Mouse (Mus musculus): Measurements from ENCODE around the gene Gpr3. TPM values are rescaled to one million over a fixed set of nuclear protein-coding genes. Genes with fewer than 3 reads are reported as not detected.

Gpr3 gene
- 0.37 and 0.61 TPM in 2 replicates for polyA plus RNA-seq (2014; fragmentation: Nextera tagmentation; extraction: Ambion mirVana)

DNA sequence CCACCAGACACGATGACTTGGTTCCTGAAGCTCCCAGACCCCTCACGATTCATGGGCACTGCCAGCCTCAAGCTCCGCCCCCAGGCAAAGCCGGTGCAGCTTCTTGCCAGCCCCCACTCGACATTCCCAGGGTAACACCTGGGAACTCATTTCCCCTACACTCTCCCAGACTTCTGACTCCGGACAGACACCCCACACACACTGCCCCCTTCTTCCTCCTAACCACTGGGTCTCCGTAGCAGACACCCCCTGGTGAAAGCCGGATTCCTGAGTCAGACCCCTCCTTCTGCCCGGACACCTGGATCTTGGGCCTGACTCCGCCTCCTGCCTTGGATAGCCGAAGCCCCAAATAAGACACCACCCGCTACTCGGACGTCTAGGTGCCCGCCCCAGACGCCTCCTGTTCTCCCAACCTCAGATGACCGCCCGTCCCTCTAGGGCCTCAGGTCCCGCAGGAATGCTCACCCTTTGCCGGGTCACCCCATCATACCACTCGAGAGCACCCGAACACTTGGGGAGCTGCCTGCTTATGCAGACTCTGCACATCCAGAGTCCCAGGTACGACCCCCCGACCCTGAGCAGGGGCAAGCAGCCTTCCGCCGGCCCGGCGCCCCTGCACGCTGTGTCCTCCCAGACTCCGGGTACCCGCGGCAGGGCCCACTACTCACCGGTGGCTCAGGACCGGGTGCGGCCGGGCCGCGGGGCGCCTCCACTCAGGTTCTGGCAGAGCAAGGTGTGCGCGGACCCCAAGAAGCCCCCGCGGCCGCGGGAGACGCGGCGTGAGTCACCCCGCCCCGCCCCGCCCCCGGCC lies at the start of gene Gpr3, which contains the start of gene Cd164l2:
Gene Gpr3 (minus strand): TSS at position 786 of the 811 bp plus-strand sequence.
Gene Cd164l2 (plus strand): TSS at position 381 of the 811 bp plus-strand sequence.
- Histone ChIP-seq H3K9me3 (replicated peaks; ENCODE audit: control insufficient read depth, low read length) (no peaks in the 10 kb centered on the region), H3K4me2 (peak within 1 kb of the TSS; percentile 87), H3K27me3 (ENCODE audit: control insufficient read depth, insufficient read depth, low read length) (peaks cover 40% of the 10 kb centered on the region), H3K4me3 (ENCODE audit: low read depth, low read length) (peak within 1 kb of the TSS; percentile 62), H3K4me1 (ENCODE audit: control insufficient read depth, insufficient read depth, low read length) (peaks cover 10% of the 10 kb centered on the region), H3K27ac (ENCODE audit: low read depth, low read length) (no peak within 1 kb of the TSS), H3K9ac (ENCODE audit: low read depth, low read length) (peak within 1 kb of the TSS; percentile 65), H3K36me3 (ENCODE audit: control insufficient read depth, insufficient read depth, low read length) (no peaks in the 10 kb centered on the region)
- 2% methylated on average over 52 of the region's 52 CpGs for WGBS (ENCODE audit: insufficient replicate concordance)
- peak; percentile 15 for ATAC-seq (replicated peaks; ENCODE audit: insufficient number of reproducible peaks, low FRiP score, low TSS enrichment)

DNA sequence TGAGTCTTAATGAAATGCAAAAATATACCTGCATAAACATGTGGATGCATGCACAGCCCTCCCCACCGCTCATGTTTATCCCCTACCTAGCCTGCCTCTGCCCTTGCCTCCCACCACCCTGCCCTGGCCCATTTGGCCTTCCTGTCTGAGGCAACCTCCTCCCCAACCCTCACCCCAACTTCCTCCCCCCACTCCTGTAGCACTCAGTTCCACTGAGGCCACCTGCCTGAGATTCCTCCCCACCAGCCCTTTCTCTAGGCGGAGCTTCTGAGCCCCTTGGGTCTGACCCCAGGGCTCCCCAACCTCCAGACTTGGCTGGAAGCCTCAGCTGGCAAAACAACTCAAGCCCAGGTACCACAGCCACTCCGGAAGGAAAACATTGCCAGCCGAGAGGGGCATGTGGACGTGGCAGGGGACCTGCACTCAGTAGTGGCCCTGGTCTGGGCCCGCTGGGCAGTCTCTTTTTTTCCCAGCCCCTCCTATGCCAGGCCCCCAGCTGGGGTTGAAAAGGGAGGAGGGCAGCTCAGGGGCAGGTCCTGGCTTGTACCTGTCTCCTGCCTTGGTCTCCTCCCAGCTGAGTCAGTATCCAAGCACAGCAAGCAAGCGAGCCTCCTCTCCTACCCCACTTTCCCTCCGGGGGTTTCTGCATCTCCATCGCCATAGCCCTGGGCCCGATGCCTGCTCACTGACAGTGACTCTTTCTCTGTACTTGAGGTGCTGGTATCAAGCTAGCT lies 49.5 kb upstream of the Gpr3 start:
- H3K4me2 ChIP-seq: no peak overlapping the region
- H3K36me3 ChIP-seq (ENCODE audit: control insufficient read depth, insufficient read depth, low read length): peaks cover 27% of the 10 kb centered on the region
- H3K4me3 ChIP-seq (ENCODE audit: low read depth, low read length): no peak overlapping the region
- ATAC-seq (replicated peaks; ENCODE audit: insufficient number of reproducible peaks, low FRiP score, low TSS enrichment): no peak
- peaks cover 1% of the 10 kb centered on the region; the same call in 1 of the 2 replicates for H3K4me1 ChIP-seq (ENCODE audit: control insufficient read depth, insufficient read depth, low read length)
- WGBS (ENCODE audit: insufficient replicate concordance): 47% methylated on average over 10 of the region's 10 CpGs
- 0 out of 2 replicates have a peak, but pooled peaks cover 3% of the 10 kb centered on the region for H3K9me3 ChIP-seq (replicated peaks; ENCODE audit: control insufficient read depth, low read length)
- no peak overlapping the region for H3K27ac ChIP-seq (ENCODE audit: low read depth, low read length)
- H3K27me3 ChIP-seq (ENCODE audit: control insufficient read depth, insufficient read depth, low read length): peaks cover 18% of the 10 kb centered on the region
- no peak overlapping the region; the same call in 1 of the 2 replicates for H3K9ac ChIP-seq (ENCODE audit: low read depth, low read length)

DNA sequence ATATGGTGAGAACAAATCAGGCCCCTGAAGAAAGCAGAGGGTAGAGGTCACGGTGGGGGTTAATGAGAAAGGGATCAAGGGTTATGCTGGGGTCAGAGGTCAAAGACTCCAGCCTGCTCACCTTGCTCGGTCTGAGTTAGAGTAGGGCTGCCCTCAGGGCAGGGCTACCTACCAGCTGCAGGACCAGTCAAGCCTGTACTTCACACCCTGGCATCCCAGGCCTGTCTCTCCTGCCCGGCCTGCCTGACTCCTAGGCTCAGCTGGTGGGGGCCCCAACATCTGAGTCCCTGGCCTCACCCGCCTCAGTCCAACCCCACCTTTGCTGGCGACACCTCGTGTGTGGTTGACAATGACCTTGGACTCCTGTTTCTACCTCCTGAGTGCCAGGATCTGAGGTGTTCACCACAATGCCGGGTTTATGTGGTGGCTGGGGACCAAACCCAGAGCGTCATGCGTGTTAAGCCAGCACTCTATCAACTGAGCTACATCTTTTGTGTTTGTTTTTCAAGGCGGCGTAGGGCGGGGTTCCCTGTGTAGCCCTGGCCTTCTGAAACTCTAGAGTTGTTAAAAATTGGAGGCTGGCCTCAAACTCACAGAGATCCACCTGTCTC lies 45.6 kb upstream of the Gpr3 start:
- Histone ChIP-seq H3K4me3 (ENCODE audit: low read depth, low read length) (no peak overlapping the region), H3K36me3 (ENCODE audit: control insufficient read depth, insufficient read depth, low read length) (no peaks in the 10 kb centered on the region), H3K9ac (ENCODE audit: low read depth, low read length) (no peak overlapping the region), H3K9me3 (replicated peaks; ENCODE audit: control insufficient read depth, low read length) (no peaks in the 10 kb centered on the region), H3K27ac (ENCODE audit: low read depth, low read length) (no peak overlapping the region), H3K27me3 (ENCODE audit: control insufficient read depth, insufficient read depth, low read length) (peaks cover 45% of the 10 kb centered on the region), H3K4me1 (ENCODE audit: control insufficient read depth, insufficient read depth, low read length) (peaks cover 3% of the 10 kb centered on the region; the same call in 1 of the 2 replicates), H3K4me2 (no peak overlapping the region)
- ATAC-seq (replicated peaks; ENCODE audit: insufficient number of reproducible peaks, low FRiP score, low TSS enrichment): no peak
- 64% methylated on average over 12 of the region's 12 CpGs for WGBS (ENCODE audit: insufficient replicate concordance)

DNA sequence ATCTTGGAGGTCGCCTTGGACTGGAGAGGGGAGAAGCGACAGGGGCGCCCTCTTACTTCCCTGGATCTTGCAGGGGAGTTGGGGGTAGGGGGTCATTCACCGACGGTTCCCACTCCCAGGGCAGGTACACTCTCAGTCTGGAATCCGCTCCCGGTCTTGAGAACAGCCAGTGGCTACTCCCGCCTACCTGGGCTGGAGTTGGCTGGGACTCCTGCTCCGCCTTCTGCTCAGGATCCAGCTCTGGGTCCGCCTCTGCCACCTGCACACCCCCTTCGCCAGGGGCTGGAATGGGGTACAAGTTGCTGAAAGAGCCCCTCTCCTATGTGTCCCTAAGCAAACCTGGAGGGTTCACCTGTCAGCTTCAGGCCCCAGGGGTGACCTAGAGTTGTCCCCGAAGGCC lies 44.9 kb upstream of the Gpr3 start:
- H3K4me1 ChIP-seq (ENCODE audit: control insufficient read depth, insufficient read depth, low read length): peaks cover 3% of the 10 kb centered on the region; the same call in 1 of the 2 replicates
- peaks cover 51% of the 10 kb centered on the region for H3K27me3 ChIP-seq (ENCODE audit: control insufficient read depth, insufficient read depth, low read length)
- ATAC-seq (replicated peaks; ENCODE audit: insufficient number of reproducible peaks, low FRiP score, low TSS enrichment): no peak
- WGBS (ENCODE audit: insufficient replicate concordance): 33% methylated on average over 12 of the region's 12 CpGs
- no peak overlapping the region for H3K4me3 ChIP-seq (ENCODE audit: low read depth, low read length)
- H3K9me3 ChIP-seq (replicated peaks; ENCODE audit: control insufficient read depth, low read length): no peaks in the 10 kb centered on the region
- H3K36me3 ChIP-seq (ENCODE audit: control insufficient read depth, insufficient read depth, low read length): no peaks in the 10 kb centered on the region
- peak overlapping the region; percentile 8; the same call in 1 of the 2 replicates for H3K4me2 ChIP-seq
- H3K9ac ChIP-seq (ENCODE audit: low read depth, low read length): 0 out of 2 replicates have a peak overlapping the region, but pooled peaks have one; percentile 40
- no peak overlapping the region for H3K27ac ChIP-seq (ENCODE audit: low read depth, low read length)

DNA sequence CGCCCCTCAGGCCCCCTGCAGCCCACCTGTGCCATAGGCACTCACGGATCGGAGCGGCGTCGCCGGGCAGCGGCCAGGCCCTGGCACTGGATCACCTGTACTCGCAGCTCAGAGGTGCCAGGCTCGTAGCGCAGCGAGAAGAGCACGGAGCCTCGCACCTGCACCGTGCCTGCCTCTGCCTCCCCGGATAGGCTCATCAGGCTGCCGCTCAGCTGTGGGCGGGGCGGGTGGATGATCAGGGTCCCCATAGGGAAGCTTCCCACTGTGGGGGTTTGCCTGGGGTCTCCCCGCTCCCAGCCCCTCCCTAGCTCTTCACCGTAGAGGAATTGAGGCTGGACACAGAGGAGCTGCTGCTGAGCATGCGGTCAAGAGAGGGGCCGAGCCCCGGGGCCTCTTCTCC lies 44.5 kb upstream of the Gpr3 start:
- Histone ChIP-seq H3K9me3 (replicated peaks; ENCODE audit: control insufficient read depth, low read length) (no peaks in the 10 kb centered on the region), H3K4me3 (ENCODE audit: low read depth, low read length) (0 out of 2 replicates have a peak overlapping the region, but pooled peaks have one; percentile 11), H3K4me2 (peak overlapping the region; percentile 8; the same call in 1 of the 2 replicates), H3K36me3 (ENCODE audit: control insufficient read depth, insufficient read depth, low read length) (no peaks in the 10 kb centered on the region), H3K9ac (ENCODE audit: low read depth, low read length) (0 out of 2 replicates have a peak overlapping the region, but pooled peaks have one; percentile 40), H3K27ac (ENCODE audit: low read depth, low read length) (no peak overlapping the region), H3K4me1 (ENCODE audit: control insufficient read depth, insufficient read depth, low read length) (peaks cover 3% of the 10 kb centered on the region; the same call in 1 of the 2 replicates), H3K27me3 (ENCODE audit: control insufficient read depth, insufficient read depth, low read length) (peaks cover 55% of the 10 kb centered on the region)
- no peak for ATAC-seq (replicated peaks; ENCODE audit: insufficient number of reproducible peaks, low FRiP score, low TSS enrichment)
- 15% methylated on average over 23 of the region's 24 CpGs for WGBS (ENCODE audit: insufficient replicate concordance)

DNA sequence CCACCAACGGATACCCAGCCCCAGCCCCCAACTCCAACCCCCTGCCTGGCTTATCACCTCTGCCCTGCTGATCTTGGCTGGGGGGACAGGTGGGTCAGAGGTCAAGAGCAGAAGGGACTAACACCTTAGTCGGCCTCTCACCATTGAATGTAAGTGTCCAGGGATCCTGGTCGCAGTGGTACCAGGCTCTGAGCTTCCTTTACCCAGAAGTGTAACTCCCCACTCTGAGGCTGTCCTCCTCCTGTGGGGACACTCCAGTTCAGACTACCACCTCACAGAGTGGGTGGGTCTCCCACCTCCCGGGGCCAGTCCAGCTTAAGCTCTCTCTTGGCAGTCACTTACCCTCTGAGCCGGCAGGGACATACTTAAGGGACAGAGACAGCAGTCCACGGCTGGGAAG lies 43.1 kb upstream of the Gpr3 start:
- WGBS (ENCODE audit: insufficient replicate concordance): 45% methylated on average over 6 of the region's 6 CpGs
- no peaks in the 10 kb centered on the region for H3K9me3 ChIP-seq (replicated peaks; ENCODE audit: control insufficient read depth, low read length)
- no peak overlapping the region for H3K9ac ChIP-seq (ENCODE audit: low read depth, low read length)
- H3K4me1 ChIP-seq (ENCODE audit: control insufficient read depth, insufficient read depth, low read length): peaks cover 15% of the 10 kb centered on the region
- no peak overlapping the region for H3K27ac ChIP-seq (ENCODE audit: low read depth, low read length)
- no peak overlapping the region for H3K4me2 ChIP-seq
- no peak for ATAC-seq (replicated peaks; ENCODE audit: insufficient number of reproducible peaks, low FRiP score, low TSS enrichment)
- no peaks in the 10 kb centered on the region for H3K36me3 ChIP-seq (ENCODE audit: control insufficient read depth, insufficient read depth, low read length)
- peaks cover 69% of the 10 kb centered on the region for H3K27me3 ChIP-seq (ENCODE audit: control insufficient read depth, insufficient read depth, low read length)
- no peak overlapping the region for H3K4me3 ChIP-seq (ENCODE audit: low read depth, low read length)

DNA sequence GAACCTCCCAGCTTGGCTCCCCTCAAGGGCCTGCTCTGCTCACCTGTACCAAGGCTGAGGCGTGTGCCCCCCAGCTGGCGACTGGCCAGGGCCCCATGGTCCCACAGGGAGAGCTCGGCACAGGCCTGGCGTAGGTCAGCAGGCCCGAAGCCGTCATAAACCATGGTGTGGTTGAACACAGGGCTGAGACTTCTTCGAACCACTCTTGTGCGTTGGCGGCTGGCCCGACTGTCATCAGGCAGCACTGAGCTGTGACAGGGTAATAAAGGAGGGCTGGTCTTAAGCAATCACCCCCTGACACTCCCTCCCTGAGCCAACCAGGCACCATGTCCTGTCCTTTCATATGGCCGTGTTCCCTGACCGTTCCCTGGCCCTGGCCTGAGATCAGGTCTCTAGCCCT lies 41.1 kb upstream of the Gpr3 start:
- Histone ChIP-seq H3K9ac (ENCODE audit: low read depth, low read length) (no peak overlapping the region), H3K27me3 (ENCODE audit: control insufficient read depth, insufficient read depth, low read length) (peaks cover 82% of the 10 kb centered on the region), H3K9me3 (replicated peaks; ENCODE audit: control insufficient read depth, low read length) (no peaks in the 10 kb centered on the region), H3K27ac (ENCODE audit: low read depth, low read length) (no peak overlapping the region), H3K36me3 (ENCODE audit: control insufficient read depth, insufficient read depth, low read length) (no peaks in the 10 kb centered on the region), H3K4me3 (ENCODE audit: low read depth, low read length) (no peak overlapping the region), H3K4me1 (ENCODE audit: control insufficient read depth, insufficient read depth, low read length) (peaks cover 15% of the 10 kb centered on the region), H3K4me2 (no peak overlapping the region)
- 79% methylated on average over 12 of the region's 12 CpGs for WGBS (ENCODE audit: insufficient replicate concordance)
- no peak for ATAC-seq (replicated peaks; ENCODE audit: insufficient number of reproducible peaks, low FRiP score, low TSS enrichment)

DNA sequence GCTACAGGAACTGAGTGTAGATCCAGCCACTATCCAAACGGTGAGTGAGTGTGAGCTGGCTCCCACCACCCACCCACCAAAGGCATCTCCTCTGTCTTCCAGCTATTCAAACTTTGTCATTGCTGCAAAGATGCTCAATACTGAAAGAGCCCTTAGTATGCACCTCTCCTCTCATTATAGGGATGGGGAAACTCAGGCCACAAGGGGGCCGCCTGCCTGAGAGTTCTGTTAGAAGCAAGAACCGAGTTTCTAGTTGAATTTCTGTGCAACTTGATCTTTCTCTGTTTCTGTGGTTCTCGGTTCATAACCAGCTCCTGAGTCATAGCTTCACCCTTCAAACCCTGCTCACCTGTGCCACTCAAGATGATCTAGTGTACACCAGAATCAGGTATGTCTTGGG lies 39.8 kb upstream of the Gpr3 start:
- peaks cover 84% of the 10 kb centered on the region for H3K27me3 ChIP-seq (ENCODE audit: control insufficient read depth, insufficient read depth, low read length)
- WGBS (ENCODE audit: insufficient replicate concordance): 35% methylated on average over 4 of the region's 4 CpGs

More for the DNA sequence above, 39.8 kb upstream of the Gpr3 start:
- H3K9me3 ChIP-seq (replicated peaks; ENCODE audit: control insufficient read depth, low read length): no peaks in the 10 kb centered on the region
- H3K4me3 ChIP-seq (ENCODE audit: low read depth, low read length): no peak overlapping the region
- no peak overlapping the region for H3K9ac ChIP-seq (ENCODE audit: low read depth, low read length)
- H3K27ac ChIP-seq (ENCODE audit: low read depth, low read length): no peak overlapping the region
- ATAC-seq (replicated peaks; ENCODE audit: insufficient number of reproducible peaks, low FRiP score, low TSS enrichment): no peak
- H3K4me2 ChIP-seq: no peak overlapping the region
- peaks cover 18% of the 10 kb centered on the region for H3K4me1 ChIP-seq (ENCODE audit: control insufficient read depth, insufficient read depth, low read length)
- H3K36me3 ChIP-seq (ENCODE audit: control insufficient read depth, insufficient read depth, low read length): no peaks in the 10 kb centered on the region
